Comparison of ENCODE assay signal across 13 mouse cellular contexts in the genomic region with DNA sequence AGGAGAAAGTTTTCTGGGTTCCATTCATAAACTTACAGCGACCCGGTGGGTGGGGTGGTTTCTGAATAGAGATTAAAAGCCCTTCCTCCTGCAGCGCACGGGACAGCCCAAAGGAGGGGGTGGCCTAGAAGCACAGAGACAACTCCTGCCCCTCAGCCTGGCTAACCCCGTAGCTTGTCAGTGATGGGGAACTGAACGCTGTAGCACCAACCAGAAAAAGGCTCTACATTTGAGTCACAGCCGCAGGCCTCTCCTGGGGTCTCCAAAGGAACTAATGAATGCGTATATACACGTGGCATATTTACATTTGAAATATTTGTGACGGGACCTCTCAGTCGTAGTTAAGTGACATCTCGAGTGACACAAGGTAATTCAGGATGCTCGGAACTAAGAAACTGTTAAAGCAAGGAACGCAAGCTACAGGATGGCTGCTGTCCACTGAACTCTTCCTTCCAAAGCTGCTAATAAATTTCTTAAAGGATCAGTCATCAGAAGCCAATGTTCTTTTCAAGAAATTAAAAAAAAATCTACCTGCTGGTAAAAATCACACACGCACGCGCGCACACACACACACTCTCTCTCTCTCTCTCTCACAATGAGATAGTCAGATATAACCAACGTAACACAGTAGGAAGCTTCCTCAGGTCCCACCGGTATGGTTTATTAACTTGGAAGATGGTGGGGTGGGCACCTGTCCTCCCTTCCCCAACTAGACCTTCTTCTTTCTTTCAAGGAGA. TPM values are rescaled to one million over a fixed set of nuclear protein-coding genes. Genes with fewer than 3 reads are reported as not detected.
DNase-seq lines count a peak whose midpoint lies in the region; ATAC-seq lines count a peak whose summit lies in the region.
"Had no signal": no experiment of that assay in that cellular context is flagged by ENCODE, and none has a peak within 500 bp of the region (broad histone marks: within the 10 kb centered on the region; RNA-seq: fewer than 3 reads in every experiment).

No protein-coding gene starts in this region.

- 52% methylated on average over 20 of the region's 20 CpGs for WGBS in heart, embryonic 10.5 days
- WGBS in hindbrain, embryonic 15.5 days: 44% methylated on average over 20 of the region's 20 CpGs
- 44% methylated on average over 20 of the region's 20 CpGs for WGBS in hindbrain, embryonic 12.5 days
- 48% methylated on average over 20 of the region's 20 CpGs for WGBS in liver, embryonic 16.5 days (ENCODE audit: insufficient replicate concordance)

- DNase-seq in heart, embryonic 10.5 days (ENCODE audit: low spot score): no peak
- no peak for DNase-seq in heart, adult 8-10 months (ENCODE audit: low spot score)
- DNase-seq in c-Kit-positive CD71-positive TER-119-positive erythroid progenitor cells, embryonic 14.5 days (ENCODE audit: low spot score): peak; percentile 53
- no peak for DNase-seq in kidney, postnatal 36 days
- DNase-seq in right cerebral cortex, postnatal 14 days: no peak
- DNase-seq: adrenal gland, postnatal 14 days; forebrain, postnatal 0 days; kidney, adult 2 months had no signal

- H3K4me3 ChIP-seq in heart, embryonic 10.5 days: peak overlapping the region; percentile 25
- H3K4me3 ChIP-seq in hindbrain, embryonic 15.5 days: no peak overlapping the region
- no peak overlapping the region for H3K4me3 ChIP-seq in hindbrain, embryonic 12.5 days
- H3K4me3 ChIP-seq in liver, embryonic 16.5 days (ENCODE audit: low read depth, low read length): peak overlapping the region; percentile 15
- H3K4me3 ChIP-seq: limb, embryonic 13.5 days had no signal

- H3K9me3 ChIP-seq in heart, embryonic 10.5 days: no peaks in the 10 kb centered on the region
- H3K9me3 ChIP-seq in hindbrain, embryonic 15.5 days: no peaks in the 10 kb centered on the region
- no peaks in the 10 kb centered on the region for H3K9me3 ChIP-seq in hindbrain, embryonic 12.5 days (replicated peaks)
- H3K9me3 ChIP-seq in liver, embryonic 16.5 days (replicated peaks; ENCODE audit: control insufficient read depth, low read length): no peaks in the 10 kb centered on the region
- H3K9me3 ChIP-seq: G1E; limb, embryonic 13.5 days had no signal

- no peaks in the 10 kb centered on the region for H3K27me3 ChIP-seq in heart, embryonic 10.5 days (ENCODE audit: insufficient read depth, poor library complexity, severe bottlenecking)
- H3K27me3 ChIP-seq in hindbrain, embryonic 15.5 days: no peaks in the 10 kb centered on the region
- no peaks in the 10 kb centered on the region for H3K27me3 ChIP-seq in hindbrain, embryonic 12.5 days
- no peaks in the 10 kb centered on the region for H3K27me3 ChIP-seq in liver, embryonic 16.5 days (ENCODE audit: control insufficient read depth, insufficient read depth, low read depth, low read length)
- H3K27me3 ChIP-seq: limb, embryonic 13.5 days had no signal

- no peak for ATAC-seq in hindbrain, embryonic 15.5 days (ENCODE audit: low FRiP score, low read depth)
- ATAC-seq in hindbrain, embryonic 12.5 days (ENCODE audit: low FRiP score): no peak
- ATAC-seq in liver, embryonic 16.5 days (ENCODE audit: low read depth): no peak
- ATAC-seq: forebrain, postnatal 0 days had no signal

- H3K4me1 ChIP-seq in heart, embryonic 10.5 days: peaks cover 92% of the 10 kb centered on the region
- peaks cover 53% of the 10 kb centered on the region for H3K4me1 ChIP-seq in hindbrain, embryonic 15.5 days (replicated peaks)
- peaks cover 30% of the 10 kb centered on the region for H3K4me1 ChIP-seq in hindbrain, embryonic 12.5 days
- H3K4me1 ChIP-seq in liver, embryonic 16.5 days (ENCODE audit: control insufficient read depth, low read depth, low read length): peaks cover 88% of the 10 kb centered on the region

- no peaks in the 10 kb centered on the region for H3K36me3 ChIP-seq in heart, embryonic 10.5 days
- H3K36me3 ChIP-seq in hindbrain, embryonic 15.5 days: no peaks in the 10 kb centered on the region
- no peaks in the 10 kb centered on the region for H3K36me3 ChIP-seq in hindbrain, embryonic 12.5 days
- peaks cover 2% of the 10 kb centered on the region; the same call in 1 of the 2 replicates for H3K36me3 ChIP-seq in liver, embryonic 16.5 days (ENCODE audit: control insufficient read depth, insufficient read depth)
- H3K36me3 ChIP-seq: limb, embryonic 13.5 days had no signal

- no peak overlapping the region for H3K9ac ChIP-seq in hindbrain, embryonic 15.5 days
- H3K9ac ChIP-seq in hindbrain, embryonic 12.5 days: no peak overlapping the region
- H3K9ac ChIP-seq in liver, embryonic 16.5 days (ENCODE audit: low read depth, low read length): 0 out of 2 replicates have a peak overlapping the region, but pooled peaks have one; percentile 35
- H3K9ac ChIP-seq: forebrain, postnatal 0 days; limb, embryonic 13.5 days had no signal

- peak overlapping the region; percentile 81 for H3K27ac ChIP-seq in heart, embryonic 10.5 days
- no peak overlapping the region for H3K27ac ChIP-seq in hindbrain, embryonic 15.5 days (replicated peaks)
- no peak overlapping the region for H3K27ac ChIP-seq in hindbrain, embryonic 12.5 days
- H3K27ac ChIP-seq in liver, embryonic 16.5 days (ENCODE audit: low read length): peak overlapping the region; percentile 39

- H3K4me2 ChIP-seq in hindbrain, embryonic 15.5 days: peak overlapping the region; percentile 17; the same call in 1 of the 2 replicates
- no peak overlapping the region for H3K4me2 ChIP-seq in hindbrain, embryonic 12.5 days (replicated peaks)
- H3K4me2 ChIP-seq in liver, embryonic 16.5 days (ENCODE audit: low read depth, low read length): peak overlapping the region; percentile 30
- H3K4me2 ChIP-seq: limb, embryonic 13.5 days had no signal

RNA-seq across cellular contexts. Expression of gene Hk1, which starts 44.9 kb away (rescaled TPM):
- polyA plus RNA-seq in heart, embryonic 10.5 days (2016; fragmentation: Nextera tagmentation; extraction: Ambion mirVana): 157 and 286 TPM in 2 replicates
- 100 to 1,000 TPM in 3 of 4 experiments, 10 to 100 TPM in 1; 87.3 to 137 (median 106) TPM for total RNA-seq in heart, adult 8-10 months (2022)
- 128 and 140 TPM in 2 replicates for polyA plus RNA-seq in hindbrain, embryonic 15.5 days (2015; fragmentation: Nextera tagmentation; extraction: Ambion mirVana)
- 56.6 and 60.7 TPM in 2 replicates for polyA plus RNA-seq in hindbrain, embryonic 12.5 days (2016; fragmentation: Nextera tagmentation; extraction: Ambion mirVana)
- polyA plus RNA-seq in liver, embryonic 16.5 days (2015; fragmentation: Nextera tagmentation; extraction: Ambion mirVana): 94.2 and 98.9 TPM in 2 replicates

Comparison
In these comparisons a context has a peak if more than half of its experiments do, and no peak if none do; other contexts are left out.
1. H3K27ac ChIP-seq: peak in heart, embryonic 10.5 days (single experiment) and liver, embryonic 16.5 days (single experiment); none in hindbrain, embryonic 15.5 days (single experiment) and hindbrain, embryonic 12.5 days (single experiment).
2. H3K4me3 ChIP-seq: peak in heart, embryonic 10.5 days (single experiment) and liver, embryonic 16.5 days (single experiment); none in hindbrain, embryonic 15.5 days (single experiment) and hindbrain, embryonic 12.5 days (single experiment).